Mouse (Mus musculus): ENCODE data around the gene Fam83e.
A peak's percentile ranks its signal among the peaks of the same experiment; 100 is the strongest.

The Fam83e gene

DNA sequence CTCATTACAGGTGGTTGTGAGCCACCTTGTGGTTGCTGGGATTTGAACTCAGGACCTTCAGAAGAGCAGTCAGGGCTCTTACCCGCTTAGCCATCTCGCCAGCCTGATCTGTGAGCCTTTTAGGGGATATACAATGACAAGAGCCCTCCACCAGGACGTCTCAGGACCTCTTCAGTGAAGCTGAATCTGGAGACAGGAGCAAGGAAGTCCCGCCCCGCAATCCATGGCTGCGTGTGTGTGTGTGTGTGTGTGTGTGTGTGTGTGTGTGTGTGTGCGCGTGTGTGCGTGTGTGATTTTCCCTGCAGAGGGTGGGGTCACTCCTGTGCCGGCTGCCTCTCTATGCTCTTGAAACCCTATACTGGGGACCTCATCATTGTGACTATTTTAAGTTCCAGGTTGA lies 18.8 kb downstream of the Fam83e start:
- DNase-seq (ENCODE audit: low spot score in 2 of 2), result no peak

DNA sequence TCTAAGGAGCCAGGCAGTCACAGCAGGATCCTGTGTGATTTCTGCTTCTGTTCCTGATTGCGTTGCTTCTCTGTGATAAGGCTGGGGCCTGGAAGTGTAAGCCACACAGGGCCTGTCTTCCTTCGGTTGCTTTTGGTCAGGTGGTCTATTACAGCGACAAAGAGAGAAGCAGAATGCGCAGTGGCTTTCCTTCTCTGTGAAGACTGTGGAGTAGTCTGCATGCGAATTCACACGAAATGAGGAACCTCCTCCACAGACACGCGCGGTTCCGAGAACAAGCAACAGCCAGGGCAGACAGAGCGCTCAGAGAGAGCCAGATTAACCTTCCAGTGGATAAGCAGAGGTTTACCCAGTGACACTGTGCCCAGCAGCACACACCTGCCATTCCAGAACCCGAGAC lies 20.3 kb downstream of the Fam83e start:
- no peak for DNase-seq (ENCODE audit: low spot score in 2 of 2)

DNA sequence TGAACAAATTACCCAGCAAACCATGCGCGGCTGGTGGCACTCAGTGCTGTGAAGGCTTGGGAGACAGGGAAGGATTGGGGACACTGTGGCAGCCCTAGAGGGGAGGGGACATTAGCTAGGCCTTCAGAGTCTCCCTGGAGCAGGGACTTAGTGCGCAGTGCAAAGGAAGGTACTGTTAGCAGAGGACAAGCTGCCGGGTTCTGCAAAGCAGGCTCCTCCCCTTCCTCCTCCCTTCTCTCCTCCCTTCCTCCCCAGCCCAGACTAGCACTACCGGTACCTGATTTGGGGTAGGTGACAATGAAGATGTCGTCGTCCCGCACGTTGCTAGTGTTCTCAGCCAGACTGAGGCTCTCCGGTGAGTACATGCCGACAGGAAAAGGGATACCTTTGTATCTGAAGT lies 20.8 kb downstream of the Fam83e start:
- DNase-seq (ENCODE audit: low spot score in 2 of 2), result peak; percentile 63 to 65

DNA sequence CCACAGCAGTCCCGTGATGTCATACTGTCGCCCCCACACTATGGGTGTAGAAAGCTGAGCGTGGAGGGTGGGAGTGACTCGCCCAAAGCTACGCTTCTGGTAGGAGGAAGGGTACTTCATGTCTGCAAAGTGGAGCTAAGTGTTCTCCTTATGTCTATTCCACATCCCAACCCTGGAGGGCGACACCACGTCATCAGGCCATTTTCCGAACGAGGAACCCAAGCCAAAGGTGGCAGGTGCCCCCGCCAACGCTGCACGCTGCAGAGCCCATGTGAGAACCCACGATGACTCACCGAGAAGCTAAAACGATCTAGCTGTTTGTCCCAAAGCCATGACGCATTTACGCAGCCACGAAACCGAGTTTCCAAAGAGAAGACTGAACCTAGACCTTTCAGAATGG lies 21.3 kb downstream of the Fam83e start:
- DNase-seq (ENCODE audit: low spot score in 2 of 2), result no peak

DNA sequence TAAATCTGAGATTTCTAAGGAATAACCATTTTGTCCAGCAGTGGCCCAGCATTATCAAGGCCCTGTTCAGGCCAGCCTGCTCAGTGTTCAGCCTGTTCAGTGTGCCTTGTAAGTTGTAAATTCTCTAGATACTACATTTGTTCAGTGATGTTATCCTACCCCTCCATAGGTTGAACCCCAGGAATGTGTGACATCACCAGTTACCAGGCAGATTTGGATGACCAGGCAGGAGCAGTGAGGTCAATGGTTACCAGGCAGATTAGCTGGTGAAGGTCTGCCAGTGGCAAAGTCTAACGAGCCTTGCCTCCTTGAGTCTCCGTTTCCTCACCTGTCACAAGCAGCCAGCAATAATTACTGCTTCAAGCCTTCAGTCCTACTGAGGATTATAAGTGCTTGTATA lies 23.4 kb downstream of the Fam83e start:
- peak in 1 of 2 experiments; percentile 47 for DNase-seq (ENCODE audit: low spot score in 2 of 2)

DNA sequence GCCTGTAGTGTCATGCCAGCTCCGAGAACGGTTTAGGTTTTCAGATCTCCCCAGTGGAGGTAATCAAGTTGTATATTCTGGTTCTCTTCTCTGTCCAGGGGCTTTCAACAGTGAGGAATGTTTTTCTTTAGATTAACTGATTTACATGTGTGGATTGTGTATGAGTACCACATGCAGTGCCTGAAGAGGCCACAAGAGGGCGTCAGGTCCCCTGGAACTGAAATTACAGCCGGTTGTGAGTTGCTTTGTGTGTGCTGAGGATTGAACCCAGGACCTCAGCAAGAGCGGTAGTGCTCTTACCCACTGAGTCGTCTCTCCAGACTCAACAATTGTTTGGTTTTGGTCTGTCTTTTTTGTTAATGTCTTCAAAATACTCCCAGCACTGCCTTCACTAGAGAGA lies 25.5 kb downstream of the Fam83e start:
- no peak for DNase-seq (ENCODE audit: low spot score in 2 of 2)

DNA sequence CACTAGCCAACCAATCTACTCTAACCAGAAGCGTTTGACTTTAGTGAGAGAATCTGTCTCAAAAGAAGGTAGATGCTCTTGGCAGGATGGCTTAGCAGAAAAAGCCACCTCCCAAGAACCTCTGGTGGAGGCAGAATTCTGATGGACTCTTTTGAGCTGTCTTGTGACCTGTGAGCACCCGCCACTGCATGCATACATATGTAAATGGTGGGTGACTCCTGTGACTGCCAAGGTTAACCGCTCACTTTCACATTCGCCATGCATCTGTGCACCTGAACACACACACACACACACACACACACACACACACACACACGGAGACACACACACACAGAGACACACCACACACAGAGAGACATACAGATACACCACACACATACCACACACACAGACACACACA lies 26.4 kb downstream of the Fam83e start:
- DNase-seq (ENCODE audit: low spot score in 2 of 2), result no peak

DNA sequence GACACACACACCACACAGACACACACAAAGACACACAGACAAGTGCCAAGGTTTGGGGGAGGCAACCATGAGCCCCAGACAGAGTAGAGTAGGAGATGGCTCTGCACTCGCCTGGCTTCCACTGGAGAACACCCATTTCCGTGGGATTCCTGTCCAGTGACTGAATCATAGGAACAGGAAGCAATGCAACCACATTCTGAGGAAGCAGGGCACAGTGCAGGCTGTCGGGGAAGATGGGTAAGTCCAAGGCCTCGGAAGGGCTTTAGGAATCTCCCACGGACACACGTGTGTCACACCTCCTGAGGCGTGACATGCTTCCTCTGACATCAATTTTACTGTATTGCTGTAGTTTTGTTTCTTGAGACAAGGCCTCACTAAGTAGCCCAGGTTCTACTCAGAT lies 27.1 kb downstream of the Fam83e start:
- DNase-seq (ENCODE audit: low spot score in 2 of 2), result no peak

DNA sequence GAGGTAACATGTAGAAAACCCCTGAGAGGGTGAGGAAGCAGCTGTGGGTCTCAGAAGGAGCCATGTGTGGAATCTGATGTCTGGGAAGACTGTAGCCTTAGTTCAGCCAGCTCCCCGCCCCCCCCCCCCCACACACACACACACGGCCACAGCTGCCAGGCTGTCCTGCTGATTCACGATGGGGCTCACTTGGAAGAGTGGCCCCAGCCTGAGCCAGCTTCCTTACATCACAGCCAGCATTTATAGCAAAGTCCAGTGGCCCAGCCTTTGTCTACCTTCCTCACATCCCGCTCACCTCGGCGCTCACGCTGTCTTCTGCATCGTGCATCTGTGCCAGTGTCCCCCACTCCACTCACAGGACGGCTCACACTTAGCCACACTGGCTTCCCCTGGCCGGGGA lies 28.4 kb downstream of the Fam83e start:
- no peak for DNase-seq (ENCODE audit: low spot score in 2 of 2)

DNA sequence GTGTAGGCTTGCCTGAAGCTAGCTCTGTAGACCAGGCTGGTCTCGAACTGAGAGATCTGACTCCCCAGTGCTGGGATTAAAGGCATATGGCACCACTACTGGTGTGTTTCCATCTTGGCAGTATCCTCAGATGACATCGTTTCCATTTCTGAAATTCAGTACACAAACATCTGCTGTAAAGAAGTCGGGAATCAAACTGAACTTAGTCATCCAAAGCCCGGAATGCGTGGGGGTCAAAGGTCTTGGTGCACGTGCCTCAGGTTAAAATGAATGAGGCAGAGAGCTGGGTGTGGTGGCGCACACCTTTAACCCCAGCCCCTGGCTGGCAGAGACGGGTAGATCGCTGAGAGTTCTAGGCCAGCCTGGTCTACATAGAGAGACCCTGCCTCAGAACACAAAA lies 29.1 kb downstream of the Fam83e start:
- no peak for DNase-seq (ENCODE audit: low spot score in 2 of 2)

DNA sequence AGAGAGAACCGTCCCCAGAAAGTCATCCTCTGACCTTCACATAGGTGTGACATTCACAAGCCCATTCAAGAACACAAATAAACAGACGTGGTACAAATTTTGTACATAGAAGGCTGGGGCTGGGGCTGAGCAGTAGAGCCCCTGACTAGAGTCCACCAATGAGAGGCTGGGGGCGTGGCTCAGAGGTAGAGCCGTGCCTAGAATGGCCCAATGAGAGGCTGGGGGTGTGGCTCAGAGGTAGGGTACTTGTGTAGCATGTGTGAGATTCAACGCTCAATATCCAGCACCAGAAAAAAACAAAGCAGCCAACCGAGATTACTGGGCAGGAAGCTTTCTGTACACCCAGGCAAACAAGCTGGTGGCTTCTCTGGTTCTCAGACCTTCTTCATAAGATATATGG lies 34.7 kb downstream of the Fam83e start:
- DNase-seq (ENCODE audit: low spot score in 2 of 2), result no peak

DNA sequence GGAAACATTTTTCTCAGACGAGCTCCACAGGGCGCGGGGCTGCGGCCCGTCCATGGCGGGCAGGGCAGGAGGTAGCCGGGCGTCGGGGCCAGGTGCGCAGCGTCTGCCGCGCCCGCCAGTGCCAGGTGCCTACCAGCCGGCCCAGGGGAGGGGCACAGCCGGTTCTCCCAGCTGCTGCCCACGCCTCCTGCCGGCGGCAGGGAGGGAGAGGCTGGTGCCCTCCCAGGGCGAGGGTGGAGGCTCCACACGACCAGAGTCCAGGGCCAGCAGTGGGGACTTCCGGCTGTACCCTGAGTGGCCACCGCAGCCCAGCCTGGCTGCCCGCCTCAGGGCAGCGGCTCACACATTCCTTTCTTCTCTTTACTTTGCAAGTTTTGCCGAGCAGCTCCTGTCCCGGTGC lies 38.4 kb downstream of the Fam83e start:
- DNase-seq (ENCODE audit: low spot score in 2 of 2), result no peak

DNA sequence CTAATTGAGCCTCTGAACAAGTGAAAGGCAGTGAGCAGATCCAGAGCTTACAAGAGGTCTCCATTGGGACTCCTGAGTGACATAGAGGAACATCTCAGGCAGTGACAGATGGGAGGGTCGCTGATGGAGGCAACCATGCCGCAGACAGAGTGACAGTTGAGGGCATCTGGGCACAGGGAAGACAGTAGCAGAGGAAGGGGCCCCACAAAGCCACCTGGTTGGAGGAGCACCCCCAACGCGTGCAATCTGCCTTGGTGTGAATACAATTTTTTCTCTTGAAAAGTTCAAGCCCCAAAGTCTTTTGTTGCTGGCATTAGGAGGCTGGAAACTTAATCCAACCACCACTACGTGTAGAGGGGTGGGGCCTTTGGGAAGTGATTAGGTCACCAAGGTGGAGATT lies 39.1 kb downstream of the Fam83e start:
- no peak for DNase-seq (ENCODE audit: low spot score in 2 of 2)

DNA sequence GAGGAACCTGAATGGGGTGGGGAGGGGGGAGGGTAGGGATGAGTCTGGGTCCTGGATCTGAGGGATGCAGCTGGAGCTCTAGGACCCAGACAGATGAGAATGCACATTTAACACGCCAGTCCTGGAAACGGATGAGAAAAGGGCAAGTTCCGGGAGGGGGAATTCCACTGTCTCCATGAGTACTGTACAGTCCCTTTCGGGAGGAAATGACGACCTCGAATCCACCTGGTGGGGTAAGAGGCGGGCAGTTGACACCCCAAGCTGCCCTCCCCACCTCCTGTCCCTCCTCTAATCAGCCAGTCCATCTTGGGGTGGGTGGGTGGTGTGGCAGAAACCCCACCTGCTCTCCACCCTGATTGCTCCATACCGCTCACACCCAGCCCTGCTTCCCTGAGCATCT lies 45.0 kb downstream of the Fam83e start:
- DNase-seq (ENCODE audit: low spot score in 2 of 2), result no peak

DNA sequence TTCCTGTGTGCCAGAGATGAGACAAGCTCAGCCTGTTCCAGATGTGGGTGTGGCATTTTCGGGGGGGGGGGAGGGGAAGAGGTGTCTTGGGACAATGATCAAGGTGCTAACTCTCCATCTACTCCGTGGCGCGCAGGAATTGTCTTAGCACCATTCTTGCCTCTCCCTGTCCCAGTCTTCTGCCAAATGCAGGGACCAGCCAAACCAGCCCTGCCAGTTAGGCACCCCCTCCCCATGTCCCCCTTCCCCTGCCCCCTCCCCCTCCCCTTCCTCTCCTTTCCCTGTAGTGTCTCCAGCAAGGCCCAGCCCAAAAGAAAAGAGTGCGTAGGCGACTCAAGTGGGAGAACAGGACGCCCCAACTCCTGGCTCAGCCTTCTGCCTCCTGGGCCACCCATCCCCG lies 45.8 kb downstream of the Fam83e start:
- DNase-seq (ENCODE audit: low spot score in 2 of 2), result no peak

DNA sequence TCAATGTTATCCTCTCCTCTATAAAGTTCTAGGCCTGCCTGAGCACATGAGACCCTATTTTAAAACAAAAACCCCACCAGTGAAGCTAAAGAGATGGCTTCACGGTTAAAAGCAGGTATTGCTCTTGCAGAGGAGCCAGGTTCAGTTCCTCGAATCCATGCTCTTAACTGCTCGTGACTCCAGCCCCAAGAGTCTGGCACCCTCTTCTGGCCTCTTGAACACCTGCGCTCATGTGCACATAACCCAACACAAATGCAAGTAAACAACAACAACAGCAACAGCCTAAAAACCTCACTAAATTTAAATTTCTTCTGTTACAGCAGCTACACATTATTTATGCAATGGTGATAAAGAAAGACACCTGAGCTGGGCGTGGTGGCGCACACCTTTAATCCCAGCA lies 46.5 kb downstream of the Fam83e start:
- no peak for DNase-seq (ENCODE audit: low spot score in 2 of 2)

DNA sequence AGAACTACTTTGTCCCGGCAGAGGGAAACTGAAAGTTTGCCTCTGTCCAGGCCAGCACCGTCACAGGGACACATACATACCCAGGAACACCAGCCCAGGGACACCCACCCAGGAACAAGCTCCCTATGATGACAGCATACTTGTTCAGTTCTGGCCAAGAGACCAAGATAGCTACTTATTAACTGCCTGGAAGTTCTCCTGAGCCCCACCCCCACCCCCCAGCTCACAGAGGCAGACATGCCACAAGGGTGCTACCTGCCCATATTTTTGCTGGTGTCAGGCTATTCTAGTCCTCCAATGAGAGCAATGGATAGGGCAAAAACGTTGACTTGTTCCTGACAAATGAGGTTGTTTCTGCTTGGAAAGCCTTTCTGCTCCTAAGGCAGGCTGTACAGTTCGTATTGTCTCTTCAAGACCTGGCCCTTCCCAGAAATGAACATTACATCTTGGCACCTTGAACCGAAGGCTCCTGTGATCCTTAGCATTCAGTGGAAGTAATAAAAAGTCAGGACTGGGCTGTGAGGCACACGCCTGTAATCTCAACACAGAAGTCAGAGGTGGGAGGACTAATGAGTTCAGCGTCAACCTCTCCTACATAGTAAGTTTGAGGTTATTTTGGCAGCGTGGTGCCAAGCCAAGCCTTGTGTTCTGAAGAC lies 49.5 kb downstream of the Fam83e start:
- DNase-seq (ENCODE audit: low spot score in 2 of 2), result no peak

DNA sequence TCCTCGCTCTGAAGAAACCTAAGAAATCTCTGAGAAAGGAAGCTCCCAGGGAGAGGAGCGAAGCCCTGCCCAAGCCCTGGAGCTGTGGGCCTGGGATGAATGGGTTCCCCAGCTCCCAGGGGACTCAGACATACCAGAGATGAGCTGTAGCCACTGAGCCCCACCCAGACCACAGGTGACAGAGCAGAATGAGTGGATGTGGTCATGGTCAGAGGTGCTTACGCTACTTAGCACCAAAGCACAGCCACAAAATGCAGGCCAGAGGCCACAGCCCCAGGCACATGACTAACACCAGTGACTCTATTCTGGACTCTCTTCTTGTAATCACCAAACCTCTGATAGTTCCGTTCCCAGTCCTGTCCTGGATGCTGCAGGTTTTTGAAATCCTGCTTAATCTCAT lies 50.1 kb downstream of the Fam83e start:
- DNase-seq (ENCODE audit: low spot score in 2 of 2), result no peak

DNA sequence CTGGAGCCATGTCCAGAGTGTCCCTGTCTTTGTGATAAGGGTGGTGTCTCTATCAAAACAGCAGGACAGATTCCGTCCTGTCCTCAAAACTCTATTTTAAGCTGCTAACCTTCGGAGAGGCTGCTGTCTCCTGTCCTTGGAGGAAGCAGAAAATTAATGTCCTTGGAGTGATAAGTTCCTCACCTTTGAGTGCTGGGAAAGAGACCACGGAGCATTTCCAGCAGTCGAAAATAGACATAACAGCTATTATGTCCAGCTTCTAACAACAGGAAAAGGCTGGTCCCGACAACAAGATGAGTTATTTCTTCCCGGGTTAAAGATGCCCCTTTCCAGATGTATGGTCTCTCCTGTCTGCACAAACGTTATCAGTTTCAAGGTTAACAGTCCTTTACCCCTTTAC lies 54.2 kb downstream of the Fam83e start:
- DNase-seq (ENCODE audit: low spot score in 2 of 2), result no peak
